Mouse (Mus musculus) CH12.LX (cell line): ENCODE results near the gene Opn1sw. TPM values are rescaled to one million over a fixed set of nuclear protein-coding genes. Genes with fewer than 3 reads are reported as not detected.

ENCODE experiments used
- DNase-seq: peaks from one replicate; pipeline ENCODE4 v3.0.0-alpha.2; 2013; ENCODE audit errors: extremely low read depth
- H3K27ac ChIP-seq: 2 replicates; pipeline ENCODE4 v1.5.1; 2012; ENCODE audit warnings: low read depth, mild to moderate bottlenecking, control low read depth, moderate library complexity; ENCODE audit not compliant: insufficient read depth
- H3K27me3 ChIP-seq: replicated peaks from 2 replicates; pipeline ENCODE3; 2012; ENCODE audit warnings: inconsistent platforms
- H3K36me3 ChIP-seq, 2 experiments: replicated peaks in 1 of 2; 2 replicates each; pipeline versions ENCODE3 to v1.6.1; 2012; ENCODE audit warnings: inconsistent platforms in 1 of 2, low read length in 1 of 2, mild to moderate bottlenecking in 1 of 2, mixed read lengths in 1 of 2, moderate library complexity in 1 of 2; ENCODE audit not compliant: control insufficient read depth in 1 of 2, insufficient read depth in 1 of 2
- H3K4me1 ChIP-seq, 2 experiments: 2 replicates each; pipeline ENCODE4 v1.6.1; 2012; ENCODE audit warnings: inconsistent platforms in 1 of 2, moderate library complexity in 1 of 2; ENCODE audit not compliant: insufficient read depth in 2 of 2, control insufficient read depth in 1 of 2
- H3K4me2 ChIP-seq: 2 replicates; pipeline ENCODE4 v1.6.1; 2012; ENCODE audit warnings: low read depth, mild to moderate bottlenecking, control low read depth; ENCODE audit not compliant: poor library complexity, insufficient read depth, severe bottlenecking
- H3K4me3 ChIP-seq, 3 experiments: fragments of 150-350 bp in 1 of 3; sonication (generic) in 1 of 3; replicated peaks in 1 of 3; 2 replicates each; pipeline versions ENCODE3 to v1.5.1; 2011 to 2012; ENCODE audit warnings: low read depth in 2 of 3, low read length in 2 of 3, mild to moderate bottlenecking in 2 of 3, moderate library complexity in 2 of 3, control low read depth in 1 of 3, improper control_type of control experiment in 1 of 3, inconsistent platforms in 1 of 3, mixed read lengths in 1 of 3; ENCODE audit not compliant: poor library complexity in 1 of 3
- H3K79me2 ChIP-seq: replicated peaks from 2 replicates; pipeline ENCODE4 v1.6.1; 2012; ENCODE audit warnings: mild to moderate bottlenecking, moderate library complexity; ENCODE audit not compliant: control insufficient read depth, poor library complexity, insufficient read depth, severe bottlenecking; ENCODE audit errors: extremely low read depth
- H3K9ac ChIP-seq: 2 replicates; pipeline ENCODE4 v1.6.1; 2012; ENCODE audit warnings: low read depth, mild to moderate bottlenecking, control low read depth, moderate library complexity; ENCODE audit not compliant: insufficient read depth
- H3K9me3 ChIP-seq: replicated peaks from 2 replicates; pipeline ENCODE3; 2012; ENCODE audit warnings: low read length, inconsistent platforms, mixed read lengths
- BHLHE40 ChIP-seq: IDR thresholded peaks from 2 replicates; pipeline ENCODE4 v1.6.1; 2011; ENCODE audit warnings: mild to moderate bottlenecking, low read depth, low read length, improper control_type of control experiment
- CHD1 ChIP-seq: IDR thresholded peaks from 2 replicates; pipeline ENCODE4 v1.6.1; 2012; ENCODE audit warnings: low read depth, low read length, improper control_type of control experiment, inconsistent platforms
- CHD2 ChIP-seq: IDR thresholded peaks from 2 replicates; pipeline ENCODE4 v1.6.1; 2011; ENCODE audit warnings: low read length, improper control_type of control experiment
- CTCF ChIP-seq, 2 experiments: IDR thresholded peaks in 1 of 2; conservative IDR thresholded peaks in 1 of 2; 2 replicates each; pipeline ENCODE4 v1.5.1; 2011 to 2012; ENCODE audit warnings: low read depth in 2 of 2, low read length in 2 of 2, improper control_type of control experiment in 1 of 2, inconsistent platforms in 1 of 2, mild to moderate bottlenecking in 1 of 2, moderate library complexity in 1 of 2
- E2F4 ChIP-seq: IDR thresholded peaks from 2 replicates; pipeline ENCODE4 v1.6.1; 2011; ENCODE audit warnings: low read depth, low read length, improper control_type of control experiment; ENCODE audit not compliant: insufficient replicate concordance
- EP300 ChIP-seq: IDR thresholded peaks from 2 replicates; pipeline ENCODE4 v1.6.1; 2011; ENCODE audit warnings: low read length, improper control_type of control experiment
- KAT2A ChIP-seq: IDR thresholded peaks from 2 replicates; pipeline ENCODE4 v1.6.1; 2012; ENCODE audit warnings: low read length, improper control_type of control experiment, inconsistent platforms; ENCODE audit not compliant: insufficient replicate concordance
- MAFK ChIP-seq: IDR thresholded peaks from 2 replicates; pipeline ENCODE4 v1.6.1; 2011; ENCODE audit warnings: low read length, improper control_type of control experiment; ENCODE audit not compliant: insufficient replicate concordance
- RAD21 ChIP-seq: IDR thresholded peaks from 2 replicates; pipeline ENCODE4 v1.6.1; 2011; ENCODE audit warnings: low read depth, mild to moderate bottlenecking, low read length, improper control_type of control experiment, moderate library complexity
- SIN3A ChIP-seq: IDR thresholded peaks from 2 replicates; pipeline ENCODE4 v1.6.1; 2012; ENCODE audit warnings: low read length, improper control_type of control experiment, inconsistent platforms
- SMC3 ChIP-seq: IDR thresholded peaks from 2 replicates; pipeline ENCODE4 v1.6.1; 2011; ENCODE audit warnings: low read depth, low read length, improper control_type of control experiment
- UBTF ChIP-seq: IDR thresholded peaks from 2 replicates; pipeline ENCODE4 v1.6.1; 2012; ENCODE audit warnings: low read depth, mild to moderate bottlenecking, inconsistent platforms, low read length, improper control_type of control experiment, moderate library complexity
- USF1 ChIP-seq: IDR thresholded peaks from 2 replicates; pipeline ENCODE4 v1.6.1; 2014; ENCODE audit warnings: low read depth, mild to moderate bottlenecking, inconsistent platforms, low read length, improper control_type of control experiment
- ZC3H11A ChIP-seq: IDR thresholded peaks from 2 replicates; pipeline ENCODE4 v1.6.1; 2012; ENCODE audit warnings: low read depth, mild to moderate bottlenecking, inconsistent platforms, low read length, improper control_type of control experiment
- ZMIZ1 ChIP-seq: IDR thresholded peaks from 2 replicates; pipeline ENCODE4 v1.6.1; 2012; ENCODE audit warnings: low read depth, mild to moderate bottlenecking, inconsistent platforms, low read length, improper control_type of control experiment
- ZNF384 ChIP-seq: IDR thresholded peaks from 2 replicates; pipeline ENCODE4 v1.6.1; 2012; ENCODE audit warnings: low read depth, low read length, improper control_type of control experiment, inconsistent platforms
- dilution Hi-C: fragments of 300-500 bp; cut with MboI; formaldehyde crosslinking; loops from 2 replicates; pipeline ENCODE4 v1.14.3; 2020; ENCODE audit warnings: low sequenced_read_pairs; ENCODE audit not compliant: extremely low pct_unique_long_range_greater_than_20kb, extremely low pct_ligation_motif_present
- in situ Hi-C: fragments of 300-500 bp; cut with MboI; formaldehyde crosslinking; loops from 3 replicates; pipeline ENCODE4 v1.14.3; 2019; ENCODE audit warnings: low sequenced_read_pairs, low pct_ligation_motif_present, low pct_unique_long_range_greater_than_20kb, mixed read lengths
- polyA plus RNA-seq: library from polyadenylated mRNA; unstranded; fragments of >175 nt; gene quantifications from 2 replicates; pipeline ENCODE4 v1.2.1, GENCODE M21; 2012; ENCODE audit warnings: low read depth; ENCODE audit not compliant: insufficient read length
- total RNA-seq, 2 experiments: library from RNA; depleted of rRNA; stranded (reverse); fragments of 300-350 nt in 1 of 2; fragments of >200 nt in 1 of 2; gene quantifications; 2 replicates each; pipeline ENCODE4 v1.2.3; 2012 to 2014

Gene Opn1sw
- total and polyA plus RNA-seq, 3 experiments: not detected

DNA sequence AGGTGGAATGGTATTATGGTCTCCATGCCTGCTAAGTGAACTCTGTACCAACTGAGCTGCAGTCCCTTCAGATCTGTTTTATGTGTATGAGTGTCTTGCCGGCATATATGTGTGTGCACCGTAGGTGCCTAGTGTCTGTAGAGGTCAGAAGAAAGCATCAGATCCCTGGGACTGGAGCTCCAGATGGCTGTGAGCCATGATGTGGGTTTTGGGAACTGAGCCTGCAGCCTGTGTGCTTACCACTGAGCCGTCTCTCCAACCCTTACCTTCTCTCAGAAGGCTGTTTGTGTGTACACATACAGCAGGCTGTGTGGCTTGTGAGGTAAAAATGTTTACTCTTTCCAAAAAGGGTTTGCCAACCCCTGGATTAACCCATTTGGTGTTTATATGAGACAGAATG lies 28.9 kb downstream of the Opn1sw start:
- Histone ChIP-seq H3K4me3 (no peak overlapping the region), H3K9ac (no peak overlapping the region), H3K36me3 (peaks cover 24 to 72% of the 10 kb centered on the region in 2 experiments), H3K27ac (no peak overlapping the region), H3K4me2 (no peak overlapping the region), H3K4me1 (no peaks in the 10 kb centered on the region), H3K9me3 (no peaks in the 10 kb centered on the region), H3K27me3 (no peaks in the 10 kb centered on the region), H3K79me2 (peaks cover 23% of the 10 kb centered on the region; the same call in 1 of the 2 replicates)
- TF ChIP-seq ZNF384: no peak
- TF ChIP-seq UBTF: no peak
- dilution Hi-C loops: no loop called here
- in situ Hi-C loops: no loop called here
- no peak for DNase-seq

DNA sequence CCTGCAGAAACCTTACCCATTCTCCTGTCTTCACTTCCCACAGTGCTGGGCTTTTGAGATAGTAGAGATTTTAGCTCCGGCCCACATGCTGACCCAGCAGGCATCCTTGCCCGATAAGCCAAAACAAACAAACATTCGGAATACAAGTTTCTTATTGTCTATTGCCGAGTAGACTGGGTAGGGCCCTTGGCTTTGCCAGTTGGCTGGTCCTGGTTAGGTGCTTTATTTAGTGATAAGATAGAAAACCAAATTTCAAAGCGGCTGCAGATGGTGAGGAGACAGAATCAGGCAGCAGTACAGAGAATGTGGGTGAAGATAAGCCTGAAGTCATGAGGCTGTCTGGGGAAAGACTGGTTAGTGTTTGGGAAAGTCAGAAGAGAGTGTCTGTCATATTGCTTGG lies 35.5 kb downstream of the Opn1sw start:
- in situ Hi-C loops: no loop called here
- DNase-seq: no peak
- H3K4me2 ChIP-seq: no peak overlapping the region
- H3K9me3 ChIP-seq: no peaks in the 10 kb centered on the region
- peaks cover 8 to 29% of the 10 kb centered on the region in 2 experiments for H3K36me3 ChIP-seq
- H3K79me2 ChIP-seq: peaks cover 61% of the 10 kb centered on the region
- TF ChIP-seq USF1 (no peak), ZMIZ1 (no peak), EP300 (no peak), BHLHE40 (no peak), ZC3H11A (no peak), CHD1 (no peak), KAT2A (no peak), SIN3A (no peak), RAD21 (no peak), UBTF (no peak), ZNF384 (no peak), CHD2 (no peak)
- H3K4me3 ChIP-seq: no peak overlapping the region
- H3K4me1 ChIP-seq: peaks cover 2 to 14% of the 10 kb centered on the region in 2 experiments; a peak in 2 of 4 replicates
- H3K9ac ChIP-seq: no peak overlapping the region
- dilution Hi-C loops: no loop called here
- H3K27ac ChIP-seq: no peak overlapping the region
- H3K27me3 ChIP-seq: no peaks in the 10 kb centered on the region

DNA sequence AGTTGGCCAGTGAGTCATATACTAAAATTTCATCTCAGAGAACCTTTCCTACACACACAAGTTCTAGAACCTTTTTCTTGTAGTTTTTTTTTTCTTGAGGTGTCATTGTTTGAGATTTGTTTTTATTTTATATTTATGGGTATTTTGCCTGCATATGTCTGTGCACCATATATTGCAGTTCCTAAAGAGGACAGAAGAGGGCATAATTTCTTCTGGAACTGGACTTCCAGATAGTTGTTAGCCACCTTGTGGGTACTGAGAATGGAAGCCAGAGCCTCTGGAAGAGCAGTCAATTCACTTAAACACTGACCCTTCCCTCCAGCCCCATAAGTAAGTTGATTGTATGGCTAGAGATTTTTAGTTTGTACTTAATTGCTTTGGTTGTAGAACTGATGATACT lies 36.7 kb downstream of the Opn1sw start:
- DNase-seq: peak; percentile 38
- no peak for TF ChIP-seq E2F4
- TF ChIP-seq CTCF (conservative IDR thresholded peaks at IDR 0.05 in 1 of 2, IDR thresholded peaks at IDR 0.05 in 1 of 2; ENCODE audit: low read depth in 2 of 2, low read length in 2 of 2): peak; percentile 32 to 46; a peak in 2 of 4 replicates
- peak; percentile 15; the same call in 1 of the 2 replicates for TF ChIP-seq SMC3
- no peak for TF ChIP-seq MAFK
- TF ChIP-seq ZC3H11A: no peak
- no peak for TF ChIP-seq KAT2A
- Histone ChIP-seq H3K36me3 (peaks cover 3 to 18% of the 10 kb centered on the region in 2 experiments), H3K4me2 (no peak overlapping the region), H3K4me3 (no peak overlapping the region), H3K27ac (no peak overlapping the region), H3K9ac (no peak overlapping the region), H3K9me3 (no peaks in the 10 kb centered on the region), H3K79me2 (peaks cover 59% of the 10 kb centered on the region), H3K27me3 (peaks cover 2% of the 10 kb centered on the region), H3K4me1 (peaks cover 2 to 19% of the 10 kb centered on the region in 2 experiments; a peak in 2 of 4 replicates)
- in situ Hi-C loops: no loop called here
- dilution Hi-C loops: no loop called here
